ENCODE assay signal across 9 mouse cellular contexts in genomic region chr8:12629079-12629478, GRCm38 (mm10). TPM values are rescaled to one million over a fixed set of nuclear protein-coding genes. Genes with fewer than 3 reads are reported as not detected.
DNase-seq lines count a peak whose midpoint lies in the region; ATAC-seq and TF ChIP-seq lines count a peak whose summit lies in the region.
"Had no signal": no experiment of that assay in that cellular context is flagged by ENCODE, and none has a peak within 500 bp of the region (broad histone marks: within the 10 kb centered on the region; RNA-seq: fewer than 3 reads in every experiment).

No protein-coding gene starts in this region.

- no peak overlapping the region for H3K9ac ChIP-seq in heart, postnatal 0 days (replicated peaks; ENCODE audit: low read depth, low read length)
- no peak overlapping the region for H3K9ac ChIP-seq in forebrain, embryonic 16.5 days (replicated peaks; ENCODE audit: low read depth, low read length)

- intact Hi-C loops in heart, postnatal 25 days (cut with DNase I), result no loop called here

- peak; percentile 27 for DNase-seq in heart, postnatal 0 days (ENCODE audit: low spot score)
- no peak for DNase-seq in heart, postnatal 25 days (ENCODE audit: low spot score)
- peak; percentile 61 to 63 for DNase-seq in cerebellum, adult 18-20 months
- peak; percentile 54 for DNase-seq in kidney, postnatal 14 days
- DNase-seq in lung, postnatal 10 days, result peak; percentile 64
- peak; percentile 50 for DNase-seq in right cerebral cortex, postnatal 25 days

- no peak overlapping the region for H3K4me2 ChIP-seq in heart, postnatal 0 days (ENCODE audit: low read depth, low read length)
- H3K4me2 ChIP-seq in forebrain, embryonic 16.5 days (ENCODE audit: low read length), result no peak overlapping the region

- no peaks in the 10 kb centered on the region for H3K4me1 ChIP-seq in heart, postnatal 0 days (ENCODE audit: control insufficient read depth, insufficient read depth)
- H3K4me1 ChIP-seq in E14TG2a.4 (replicated peaks; ENCODE audit: low read depth, low read length), result peaks cover 3% of the 10 kb centered on the region; the same call in 1 of the 2 replicates
- H3K4me1 ChIP-seq in forebrain, embryonic 16.5 days (replicated peaks; ENCODE audit: control insufficient read depth, insufficient read depth, low read length), result no peaks in the 10 kb centered on the region

- WGBS in heart, postnatal 0 days, result 39% methylated on average over 3 of the region's 3 CpGs
- 36% methylated on average over 3 of the region's 3 CpGs for WGBS in forebrain, embryonic 16.5 days

- ATAC-seq in heart, postnatal 0 days (ENCODE audit: insufficient read depth, low read depth), result peak; percentile 67
- ATAC-seq in forebrain, embryonic 16.5 days, result peak; percentile 78

- no peak overlapping the region for H3K4me3 ChIP-seq in heart, postnatal 0 days (ENCODE audit: low read depth, low read length)
- H3K4me3 ChIP-seq in E14TG2a.4 (replicated peaks; ENCODE audit: low read length), result no peak overlapping the region
- H3K4me3 ChIP-seq in forebrain, embryonic 16.5 days (replicated peaks; ENCODE audit: low read length), result no peak overlapping the region

- TF ChIP-seq CTCF in heart, postnatal 0 days (IDR thresholded peaks at IDR 0.05; ENCODE audit: low read depth), result peak; percentile 78
- TF ChIP-seq CTCF in E14TG2a.4 (conservative IDR thresholded peaks at IDR 0.05; ENCODE audit: low read length), result peak; percentile 46

- no peak overlapping the region for H3K27ac ChIP-seq in heart, postnatal 0 days (ENCODE audit: low read depth)
- H3K27ac ChIP-seq in forebrain, embryonic 16.5 days (ENCODE audit: low read length), result no peak overlapping the region
- H3K27ac ChIP-seq: macrophage had no signal

- H3K9me3 ChIP-seq in heart, postnatal 0 days (replicated peaks; ENCODE audit: control insufficient read depth, low read length), result no peaks in the 10 kb centered on the region
- no peaks in the 10 kb centered on the region for H3K9me3 ChIP-seq in E14TG2a.4 (ENCODE audit: low read length)
- H3K9me3 ChIP-seq in forebrain, embryonic 16.5 days (ENCODE audit: control insufficient read depth, low read length), result no peaks in the 10 kb centered on the region

- peaks cover 66% of the 10 kb centered on the region for H3K36me3 ChIP-seq in heart, postnatal 0 days (replicated peaks; ENCODE audit: control insufficient read depth, insufficient read depth, low read length)
- H3K36me3 ChIP-seq in E14TG2a.4 (ENCODE audit: insufficient read depth, low read length), result peaks cover 65% of the 10 kb centered on the region
- H3K36me3 ChIP-seq in forebrain, embryonic 16.5 days (ENCODE audit: control insufficient read depth, insufficient read depth), result peaks cover 4% of the 10 kb centered on the region; the same call in 1 of the 2 replicates

- no peaks in the 10 kb centered on the region for H3K27me3 ChIP-seq in heart, postnatal 0 days (ENCODE audit: control insufficient read depth, insufficient read depth, low read length)
- no peaks in the 10 kb centered on the region for H3K27me3 ChIP-seq in E14TG2a.4 (ENCODE audit: insufficient read depth, low read length)
- no peaks in the 10 kb centered on the region for H3K27me3 ChIP-seq in forebrain, embryonic 16.5 days (replicated peaks; ENCODE audit: control insufficient read depth, insufficient read depth, low read length)

- TF ChIP-seq EP300 in heart, postnatal 0 days (IDR thresholded peaks at IDR 0.05; ENCODE audit: low read depth), result no peak

RNA-seq across cellular contexts. Expression of gene Tubgcp3, which starts 43.0 kb away (rescaled TPM):
- total RNA-seq in heart, postnatal 0 days (2014; rRNA removed; ENCODE audit: low replicate concordance), result 22.4 and 48.8 TPM in 2 replicates
- 12.2 and 14.2 TPM in 2 replicates for polyA plus RNA-seq in heart, postnatal 0 days (2015; fragmentation: Nextera tagmentation; extraction: Ambion mirVana)
- total RNA-seq in heart, postnatal 25 days (2021), result 10 to 100 TPM; 11.1 to 12.6 TPM
- 43.9 and 47.7 TPM in 2 replicates for polyA plus RNA-seq in forebrain, embryonic 16.5 days (2015; fragmentation: Nextera tagmentation; extraction: Ambion mirVana)

RNA-seq across cellular contexts. Expression of gene Spaca7, which starts 56.2 kb away (rescaled TPM):
- not detected in 2 replicates for total RNA-seq in heart, postnatal 0 days (2014; rRNA removed; ENCODE audit: low replicate concordance)
- polyA plus RNA-seq in heart, postnatal 0 days (2015; fragmentation: Nextera tagmentation; extraction: Ambion mirVana), result not detected in 2 replicates
- not detected for total RNA-seq in heart, postnatal 25 days (2021)
- not detected in 2 replicates for polyA plus RNA-seq in forebrain, embryonic 16.5 days (2015; fragmentation: Nextera tagmentation; extraction: Ambion mirVana)
- polyA plus RNA-seq: macrophage had no signal
